Mouse (Mus musculus) frontal cortex, adult (tissue): Measurements from ENCODE around the gene Clca3a1.

ENCODE experiments used
- ATAC-seq: cut with Nextera tagmentation; 2 replicates; pipeline ENCODE4 v1.9.2; 2017; ENCODE audit warnings: mild to moderate bottlenecking, moderate library complexity, mixed read lengths; ENCODE audit not compliant: low TSS enrichment

The Clca3a1 gene

GRCm38 (mm10) chr3:144679701-144680159, 81.0 kb downstream of the Clca3a1 start:
- ATAC-seq, result no peak
